Mouse (Mus musculus) lung, embryonic 16.5 days (tissue): Measurements from ENCODE around the gene Serpina3k. TPM values are rescaled to one million over a fixed set of nuclear protein-coding genes. Genes with fewer than 3 reads are reported as not detected.
"Not testable (repeated sequence)": the region's sequence is repeated elsewhere in the genome, so short reads cannot be mapped to it uniquely, and the experiment has no call there.

Source experiments
- ATAC-seq: fragments of 200-750 bp; cut with Nextera tagmentation; 2 replicates; pipeline ENCODE4 v1.8.0; 2017; ENCODE audit warnings: low read depth, mild to moderate bottlenecking, moderate library complexity
- H3K27ac ChIP-seq: fragments of 300-500 bp; sonication (generic); 2 replicates; pipeline ENCODE4 v1.5.1; 2014; ENCODE audit warnings: mild to moderate bottlenecking, control low read depth, low read length
- H3K27me3 ChIP-seq: fragments of 300-500 bp; sonication (generic); 2 replicates; pipeline ENCODE4 v1.6.1; 2014; ENCODE audit warnings: low read depth, low read length, mixed read lengths; ENCODE audit not compliant: control insufficient read depth, insufficient read depth
- H3K36me3 ChIP-seq: fragments of 300-500 bp; sonication (generic); 2 replicates; pipeline ENCODE4 v1.6.1; 2014; ENCODE audit warnings: low read length; ENCODE audit not compliant: control insufficient read depth, insufficient read depth
- H3K4me1 ChIP-seq: fragments of 300-500 bp; sonication (generic); replicated peaks from 2 replicates; pipeline ENCODE4 v1.6.1; 2014; ENCODE audit warnings: low read length, mixed read lengths; ENCODE audit not compliant: control insufficient read depth, insufficient read depth
- H3K4me2 ChIP-seq: fragments of 300-500 bp; sonication (generic); 2 replicates; pipeline ENCODE4 v1.6.1; 2014; ENCODE audit warnings: low read depth, low read length, control low read depth
- H3K4me3 ChIP-seq: fragments of 300-500 bp; sonication (generic); 2 replicates; pipeline ENCODE4 v1.5.1; 2014; ENCODE audit warnings: mild to moderate bottlenecking, low read length, control low read depth
- H3K9ac ChIP-seq: fragments of 300-500 bp; sonication (generic); 2 replicates; pipeline ENCODE4 v1.6.1; 2014; ENCODE audit warnings: low read length, control low read depth
- H3K9me3 ChIP-seq: fragments of 300-500 bp; sonication (generic); 2 replicates; pipeline ENCODE4 v1.6.1; 2016; ENCODE audit warnings: low read length; ENCODE audit not compliant: control insufficient read depth
- WGBS: fragments of 180-500 bp; shearing (Covaris S2); extraction: QIAGEN DNeasy Blood & Tissue Kit; methylation state at CpG from one replicate; pipeline ENCODE4 v1.1.7; 2014; 5-methylcytosine and 5-hydroxymethylcytosine counted together
- polyA plus RNA-seq: library from polyadenylated mRNA; unstranded; fragments of >200 nt; fragmentation: Nextera tagmentation; extraction: Ambion mirVana; gene quantifications from 2 replicates; pipeline ENCODE4 v1.2.1, GENCODE M21; 2015

Gene Serpina3k
- polyA plus RNA-seq, 1 experiment from 2014 or later, result not detected

GRCm38 (mm10) chr12:104342489-104342888 is 4.2 kb downstream of the Serpina3k start:
- H3K9ac ChIP-seq, H3K27ac ChIP-seq, ATAC-seq, H3K4me2 ChIP-seq, H3K36me3 ChIP-seq, H3K4me1 ChIP-seq, H3K9me3 ChIP-seq, H3K4me3 ChIP-seq, H3K27me3 ChIP-seq: not testable (repeated sequence)

- H3K9ac ChIP-seq, result no peak overlapping the region
- no peak for ATAC-seq
- H3K4me2 ChIP-seq, result no peak overlapping the region
- 56% methylated on average over 2 of the region's 2 CpGs for WGBS
- no peaks in the 10 kb centered on the region for H3K27me3 ChIP-seq
- H3K36me3 ChIP-seq, result no peaks in the 10 kb centered on the region
- H3K27ac ChIP-seq, result no peak overlapping the region
- H3K4me3 ChIP-seq, result no peak overlapping the region
- H3K4me1 ChIP-seq, result no peaks in the 10 kb centered on the region
- H3K9me3 ChIP-seq, result no peaks in the 10 kb centered on the region
Observed at GRCm38 (mm10) chr12:104345181-104345580, 6.9 kb downstream of the Serpina3k start.

- H3K9ac ChIP-seq, result no peak overlapping the region
- no peak overlapping the region for H3K27ac ChIP-seq
- H3K27me3 ChIP-seq, result no peaks in the 10 kb centered on the region
- H3K9me3 ChIP-seq, result no peaks in the 10 kb centered on the region
- no peak overlapping the region for H3K4me3 ChIP-seq
- H3K4me1 ChIP-seq, result no peaks in the 10 kb centered on the region
- H3K36me3 ChIP-seq, result no peaks in the 10 kb centered on the region
- no peak overlapping the region for H3K4me2 ChIP-seq
- no peak for ATAC-seq
Observed at GRCm38 (mm10) chr12:104345707-104346106, 7.4 kb downstream of the Serpina3k start.

GRCm38 (mm10) chr12:104347091-104347490 is 8.8 kb downstream of the Serpina3k start:
- Histone ChIP-seq H3K27me3 (no peaks in the 10 kb centered on the region), H3K36me3 (no peaks in the 10 kb centered on the region), H3K4me3 (no peak overlapping the region), H3K9me3 (no peaks in the 10 kb centered on the region), H3K9ac (no peak overlapping the region), H3K4me2 (no peak overlapping the region), H3K27ac (no peak overlapping the region), H3K4me1 (no peaks in the 10 kb centered on the region)
- no peak for ATAC-seq
- WGBS, result 70% methylated on average over 2 of the region's 2 CpGs

GRCm38 (mm10) chr12:104351812-104352211 is 13.5 kb downstream of the Serpina3k start:
- not testable (repeated sequence) for H3K4me3 ChIP-seq, H3K4me1 ChIP-seq, H3K27me3 ChIP-seq, H3K4me2 ChIP-seq, ATAC-seq, H3K27ac ChIP-seq, H3K9ac ChIP-seq, H3K9me3 ChIP-seq, H3K36me3 ChIP-seq
- 25% methylated on average over 3 of the region's 3 CpGs for WGBS

GRCm38 (mm10) chr12:104356006-104356405 is 17.7 kb downstream of the Serpina3k start:
- Histone ChIP-seq H3K4me2 (no peak overlapping the region), H3K36me3 (no peaks in the 10 kb centered on the region), H3K9me3 (no peaks in the 10 kb centered on the region), H3K27me3 (no peaks in the 10 kb centered on the region), H3K9ac (no peak overlapping the region), H3K27ac (no peak overlapping the region), H3K4me3 (no peak overlapping the region), H3K4me1 (no peaks in the 10 kb centered on the region)
- 74% methylated on average over 3 of the region's 3 CpGs for WGBS
- no peak for ATAC-seq

GRCm38 (mm10) chr12:104369986-104370385 is 31.7 kb downstream of the Serpina3k start:
- H3K36me3 ChIP-seq, result no peaks in the 10 kb centered on the region
- H3K4me3 ChIP-seq, result no peak overlapping the region
- 73% methylated on average over 3 of the region's 3 CpGs for WGBS
- no peaks in the 10 kb centered on the region for H3K9me3 ChIP-seq
- H3K9ac ChIP-seq, result no peak overlapping the region
- no peaks in the 10 kb centered on the region for H3K27me3 ChIP-seq
- no peak overlapping the region for H3K27ac ChIP-seq
- H3K4me1 ChIP-seq, result no peaks in the 10 kb centered on the region
- no peak overlapping the region for H3K4me2 ChIP-seq
- ATAC-seq, result no peak

- WGBS, result 67% methylated on average over 5 of the region's 5 CpGs
- H3K4me3 ChIP-seq, H3K36me3 ChIP-seq, H3K27me3 ChIP-seq, H3K27ac ChIP-seq, H3K4me1 ChIP-seq, H3K4me2 ChIP-seq, H3K9ac ChIP-seq, ATAC-seq, H3K9me3 ChIP-seq: not testable (repeated sequence)
Observed at GRCm38 (mm10) chr12:104377179-104377578, 38.9 kb downstream of the Serpina3k start.

- H3K9me3 ChIP-seq, H3K4me1 ChIP-seq, H3K27ac ChIP-seq, H3K9ac ChIP-seq, H3K36me3 ChIP-seq, ATAC-seq, H3K4me3 ChIP-seq, H3K27me3 ChIP-seq, H3K4me2 ChIP-seq: not testable (repeated sequence)
- 63% methylated on average over 2 of the region's 2 CpGs for WGBS
Observed at GRCm38 (mm10) chr12:104378351-104378750, 40.1 kb downstream of the Serpina3k start.

- not testable (repeated sequence) for ATAC-seq, H3K9me3 ChIP-seq, H3K9ac ChIP-seq, H3K27me3 ChIP-seq, H3K4me3 ChIP-seq, H3K4me1 ChIP-seq, H3K27ac ChIP-seq, H3K36me3 ChIP-seq, H3K4me2 ChIP-seq
- 57% methylated on average over 5 of the region's 5 CpGs for WGBS
Observed at GRCm38 (mm10) chr12:104378815-104379214, 40.5 kb downstream of the Serpina3k start.
